Mouse (Mus musculus) stomach, embryonic 15.5 days (tissue): ENCODE results near the gene Vat1l. TPM values are rescaled to one million over a fixed set of nuclear protein-coding genes. Genes with fewer than 3 reads are reported as not detected.

Experiments used
- ATAC-seq: fragments of 200-750 bp; cut with Nextera tagmentation; 2 replicates; pipeline ENCODE4 v1.8.0; 2017; ENCODE audit warnings: low read depth, moderate number of reproducible peaks, moderate TSS enrichment; ENCODE audit not compliant: insufficient read depth, low FRiP score
- H3K27ac ChIP-seq: fragments of 300-500 bp; sonication (generic); 2 replicates; pipeline ENCODE4 v1.5.1; 2015; ENCODE audit warnings: mild to moderate bottlenecking, inconsistent platforms
- H3K27me3 ChIP-seq: fragments of 300-500 bp; sonication (generic); replicated peaks from 2 replicates; pipeline ENCODE4 v1.6.1; 2015; ENCODE audit warnings: inconsistent platforms
- H3K36me3 ChIP-seq: fragments of 300-500 bp; sonication (generic); 2 replicates; pipeline ENCODE4 v1.6.1; 2015; ENCODE audit warnings: inconsistent platforms
- H3K4me1 ChIP-seq: fragments of 300-500 bp; sonication (generic); 2 replicates; pipeline ENCODE4 v1.6.1; 2015; ENCODE audit warnings: inconsistent platforms
- H3K4me2 ChIP-seq: fragments of 300-500 bp; sonication (generic); 2 replicates; pipeline ENCODE4 v1.6.1; 2015; ENCODE audit warnings: mild to moderate bottlenecking, inconsistent platforms
- H3K4me3 ChIP-seq: fragments of 300-500 bp; sonication (generic); replicated peaks from 2 replicates; pipeline ENCODE4 v1.5.1; 2015; ENCODE audit warnings: inconsistent platforms
- H3K9ac ChIP-seq: fragments of 300-500 bp; sonication (generic); 2 replicates; pipeline ENCODE4 v1.6.1; 2015; ENCODE audit warnings: inconsistent platforms
- H3K9me3 ChIP-seq: fragments of 300-500 bp; sonication (generic); 2 replicates; pipeline ENCODE4 v1.6.1; 2016; ENCODE audit warnings: inconsistent platforms
- WGBS: fragments of 180-500 bp; shearing (Covaris S2); methylation state at CpG from one replicate; pipeline ENCODE4 v1.1.7; 2015; 5-methylcytosine and 5-hydroxymethylcytosine counted together
- polyA plus RNA-seq: library from polyadenylated mRNA; unstranded; fragments of >200 nt; fragmentation: Nextera tagmentation; extraction: Ambion mirVana; gene quantifications from 2 replicates; pipeline ENCODE4 v1.2.1, GENCODE M21; 2015

Gene Vat1l
- polyA plus RNA-seq, 1 experiment from 2014 or later = 3.5 TPM

DNA sequence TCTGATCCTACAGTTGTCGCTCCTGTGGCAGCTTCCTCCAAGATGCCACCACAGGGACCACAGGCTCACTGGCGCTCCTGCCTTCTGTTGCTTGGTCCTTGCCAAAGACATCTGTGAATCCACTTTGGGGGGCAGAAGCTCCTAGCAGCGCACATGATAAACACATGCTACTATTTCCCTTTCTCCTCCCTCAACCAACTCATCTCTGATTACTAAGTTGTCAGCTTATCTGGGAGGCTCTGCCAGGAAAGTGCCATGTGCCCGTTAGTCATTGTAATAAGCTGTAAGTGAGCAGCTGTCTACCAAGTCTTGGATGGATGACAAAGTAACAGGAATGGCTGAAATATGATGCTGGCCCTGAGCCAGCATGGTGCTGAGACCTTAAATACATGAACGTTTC, 100.9 kb downstream of the Vat1l start:
- H3K36me3 ChIP-seq = no peaks in the 10 kb centered on the region
- H3K9ac ChIP-seq = no peak overlapping the region
- H3K4me1 ChIP-seq = no peaks in the 10 kb centered on the region
- no peak for ATAC-seq
- no peaks in the 10 kb centered on the region for H3K27me3 ChIP-seq
- H3K9me3 ChIP-seq = no peaks in the 10 kb centered on the region
- no peak overlapping the region for H3K27ac ChIP-seq
- no peak overlapping the region for H3K4me3 ChIP-seq
- 73% methylated on average over 5 of the region's 5 CpGs for WGBS
- no peak overlapping the region for H3K4me2 ChIP-seq

GRCm38 (mm10) chr8:114314669-114315325, 109.4 kb downstream of the Vat1l start:
- Histone ChIP-seq H3K4me2 (no peak overlapping the region), H3K9me3 (no peaks in the 10 kb centered on the region), H3K27me3 (no peaks in the 10 kb centered on the region), H3K4me3 (no peak overlapping the region), H3K4me1 (no peaks in the 10 kb centered on the region), H3K27ac (no peak overlapping the region), H3K9ac (no peak overlapping the region), H3K36me3 (no peaks in the 10 kb centered on the region)
- no peak for ATAC-seq
- WGBS = 39% methylated on average over 5 of the region's 5 CpGs

GRCm38 (mm10) chr8:114318161-114318560, 112.7 kb downstream of the Vat1l start:
- H3K4me3 ChIP-seq = no peak overlapping the region
- no peak overlapping the region for H3K27ac ChIP-seq
- WGBS = 78% methylated on average over 4 of the region's 4 CpGs
- H3K27me3 ChIP-seq = no peaks in the 10 kb centered on the region
- no peaks in the 10 kb centered on the region for H3K36me3 ChIP-seq
- no peak overlapping the region for H3K4me2 ChIP-seq
- no peaks in the 10 kb centered on the region for H3K9me3 ChIP-seq
- ATAC-seq = no peak
- no peak overlapping the region for H3K9ac ChIP-seq
- H3K4me1 ChIP-seq = no peaks in the 10 kb centered on the region

DNA sequence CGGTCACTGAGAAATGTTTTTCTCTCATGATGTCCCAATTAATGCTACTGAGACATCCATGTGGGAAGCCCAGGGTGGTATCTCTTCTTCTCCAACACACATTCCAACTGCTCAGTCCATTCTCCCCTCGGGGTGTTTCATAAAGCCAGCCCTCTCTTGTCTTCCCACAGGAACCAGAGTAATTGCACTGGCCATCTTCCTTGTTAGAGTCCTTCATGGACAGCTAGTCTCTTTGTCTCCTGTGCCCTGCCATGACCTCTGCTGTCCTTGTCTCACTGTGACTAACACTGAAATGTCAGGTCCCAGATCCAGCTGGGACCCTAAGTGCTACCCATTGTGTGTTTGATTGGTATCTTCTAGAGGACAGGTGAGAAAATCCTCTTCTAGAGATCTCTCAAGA, 116.7 kb downstream of the Vat1l start:
- 79% methylated on average over 2 of the region's 2 CpGs for WGBS
- H3K4me1 ChIP-seq = no peaks in the 10 kb centered on the region
- H3K4me3 ChIP-seq = no peak overlapping the region
- H3K27me3 ChIP-seq = no peaks in the 10 kb centered on the region
- no peak for ATAC-seq
- no peak overlapping the region for H3K27ac ChIP-seq
- no peak overlapping the region for H3K4me2 ChIP-seq
- H3K36me3 ChIP-seq = no peaks in the 10 kb centered on the region
- no peak overlapping the region for H3K9ac ChIP-seq
- H3K9me3 ChIP-seq = no peaks in the 10 kb centered on the region

- no peak for ATAC-seq
- H3K9me3 ChIP-seq = no peaks in the 10 kb centered on the region
- no peak overlapping the region for H3K4me2 ChIP-seq
- H3K9ac ChIP-seq = no peak overlapping the region
- H3K4me1 ChIP-seq = no peaks in the 10 kb centered on the region
- no peaks in the 10 kb centered on the region for H3K27me3 ChIP-seq
- H3K4me3 ChIP-seq = no peak overlapping the region
- H3K36me3 ChIP-seq = no peaks in the 10 kb centered on the region
- WGBS = 67% methylated on average over 5 of the region's 5 CpGs
- no peak overlapping the region for H3K27ac ChIP-seq
These were observed 126.5 kb downstream of the Vat1l start for GRCm38 (mm10) chr8:114331928-114332327.

DNA sequence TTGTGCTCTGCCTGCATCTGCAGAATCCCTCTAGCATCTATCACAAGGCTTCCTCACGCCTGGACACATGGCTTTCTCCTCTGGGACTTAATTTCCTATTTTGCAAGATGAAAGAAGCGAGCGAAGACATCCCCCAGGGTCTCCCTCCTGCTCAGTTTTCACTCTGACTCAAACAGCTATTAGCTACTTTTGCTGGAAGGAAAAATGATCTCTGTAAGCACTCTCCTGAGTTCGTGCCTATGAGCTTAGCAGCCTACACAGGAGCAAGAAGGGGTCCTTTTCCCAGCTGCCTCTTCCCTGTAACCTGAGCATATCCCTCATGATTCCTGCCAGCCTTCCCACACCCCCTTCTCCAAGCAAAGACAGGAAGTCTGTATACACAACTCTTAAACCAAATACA, 127.5 kb downstream of the Vat1l start:
- no peak for ATAC-seq
- WGBS = 48% methylated on average over 4 of the region's 4 CpGs

GRCm38 (mm10) chr8:114335721-114336120, 130.3 kb downstream of the Vat1l start:
- H3K4me2 ChIP-seq = no peak overlapping the region
- WGBS = 62% methylated on average over 8 of the region's 8 CpGs
- H3K36me3 ChIP-seq = no peaks in the 10 kb centered on the region
- H3K27ac ChIP-seq = no peak overlapping the region
- H3K27me3 ChIP-seq = no peaks in the 10 kb centered on the region
- no peak overlapping the region for H3K4me3 ChIP-seq
- H3K9me3 ChIP-seq = no peaks in the 10 kb centered on the region
- H3K4me1 ChIP-seq = no peaks in the 10 kb centered on the region
- ATAC-seq = no peak
- H3K9ac ChIP-seq = no peak overlapping the region

More for the DNA sequence above, 127.5 kb downstream of the Vat1l start:
- H3K27ac ChIP-seq = no peak overlapping the region
- no peaks in the 10 kb centered on the region for H3K9me3 ChIP-seq
- no peak overlapping the region for H3K4me3 ChIP-seq
- no peaks in the 10 kb centered on the region for H3K36me3 ChIP-seq
- no peaks in the 10 kb centered on the region for H3K27me3 ChIP-seq
- no peaks in the 10 kb centered on the region for H3K4me1 ChIP-seq
- no peak overlapping the region for H3K9ac ChIP-seq
- H3K4me2 ChIP-seq = no peak overlapping the region

GRCm38 (mm10) chr8:114342276-114342675, 136.9 kb downstream of the Vat1l start:
- Histone ChIP-seq H3K27ac (no peak overlapping the region), H3K9ac (no peak overlapping the region), H3K27me3 (no peaks in the 10 kb centered on the region), H3K4me3 (no peak overlapping the region), H3K36me3 (no peaks in the 10 kb centered on the region), H3K4me1 (no peaks in the 10 kb centered on the region), H3K9me3 (no peaks in the 10 kb centered on the region), H3K4me2 (no peak overlapping the region)
- WGBS = 58% methylated on average over 5 of the region's 5 CpGs
- no peak for ATAC-seq

DNA sequence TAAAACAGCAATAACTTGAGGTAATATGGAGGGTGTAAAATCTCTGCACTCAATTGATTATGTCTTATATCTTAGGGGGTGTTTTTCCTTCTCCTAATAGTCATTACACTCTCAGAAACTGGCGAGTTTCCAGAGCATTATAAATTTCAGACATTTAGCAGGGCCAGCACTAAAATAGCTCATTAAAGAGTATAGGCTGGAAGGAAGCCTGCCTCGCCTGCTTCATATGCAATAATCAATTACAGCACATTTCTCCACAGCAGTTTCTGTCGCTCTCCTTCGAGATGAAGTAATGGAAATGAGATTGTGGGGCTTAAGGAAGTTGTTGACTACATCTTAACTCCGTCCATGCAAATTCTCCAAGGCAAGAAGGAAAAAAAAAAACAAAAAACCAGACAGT, 139.4 kb downstream of the Vat1l start:
- no peak for ATAC-seq
- WGBS = 53% methylated on average over 5 of the region's 5 CpGs
- no peak overlapping the region for H3K27ac ChIP-seq
- H3K9ac ChIP-seq = no peak overlapping the region
- H3K27me3 ChIP-seq = no peaks in the 10 kb centered on the region
- H3K4me2 ChIP-seq = no peak overlapping the region
- H3K36me3 ChIP-seq = no peaks in the 10 kb centered on the region
- no peak overlapping the region for H3K4me3 ChIP-seq
- H3K9me3 ChIP-seq = no peaks in the 10 kb centered on the region
- H3K4me1 ChIP-seq = no peaks in the 10 kb centered on the region

DNA sequence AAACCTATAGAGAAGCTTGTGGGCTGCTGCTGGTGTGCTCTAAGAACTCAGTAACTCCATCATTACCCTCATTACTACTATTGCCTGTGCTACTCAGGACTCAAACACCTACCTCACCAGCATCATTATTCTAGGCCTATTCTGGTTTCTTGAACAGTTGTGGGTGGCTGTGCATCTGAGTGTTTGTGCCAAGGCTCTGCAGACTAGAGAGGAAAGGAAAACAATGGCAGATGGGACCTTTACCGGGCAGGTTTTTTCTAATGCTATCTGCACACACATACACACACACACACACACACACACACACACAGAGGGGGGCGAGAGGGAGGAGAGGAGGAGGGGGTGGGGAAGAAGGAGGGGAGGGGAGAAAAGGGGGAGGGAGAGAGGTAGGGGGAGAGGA, 140.6 kb downstream of the Vat1l start:
- no peak overlapping the region for H3K27ac ChIP-seq
- 85% methylated on average over 2 of the region's 2 CpGs for WGBS
- no peak overlapping the region for H3K4me2 ChIP-seq
- H3K4me3 ChIP-seq = no peak overlapping the region
- no peaks in the 10 kb centered on the region for H3K27me3 ChIP-seq
- no peaks in the 10 kb centered on the region for H3K36me3 ChIP-seq
- H3K4me1 ChIP-seq = no peaks in the 10 kb centered on the region
- no peak for ATAC-seq
- H3K9me3 ChIP-seq = no peaks in the 10 kb centered on the region
- H3K9ac ChIP-seq = no peak overlapping the region

DNA sequence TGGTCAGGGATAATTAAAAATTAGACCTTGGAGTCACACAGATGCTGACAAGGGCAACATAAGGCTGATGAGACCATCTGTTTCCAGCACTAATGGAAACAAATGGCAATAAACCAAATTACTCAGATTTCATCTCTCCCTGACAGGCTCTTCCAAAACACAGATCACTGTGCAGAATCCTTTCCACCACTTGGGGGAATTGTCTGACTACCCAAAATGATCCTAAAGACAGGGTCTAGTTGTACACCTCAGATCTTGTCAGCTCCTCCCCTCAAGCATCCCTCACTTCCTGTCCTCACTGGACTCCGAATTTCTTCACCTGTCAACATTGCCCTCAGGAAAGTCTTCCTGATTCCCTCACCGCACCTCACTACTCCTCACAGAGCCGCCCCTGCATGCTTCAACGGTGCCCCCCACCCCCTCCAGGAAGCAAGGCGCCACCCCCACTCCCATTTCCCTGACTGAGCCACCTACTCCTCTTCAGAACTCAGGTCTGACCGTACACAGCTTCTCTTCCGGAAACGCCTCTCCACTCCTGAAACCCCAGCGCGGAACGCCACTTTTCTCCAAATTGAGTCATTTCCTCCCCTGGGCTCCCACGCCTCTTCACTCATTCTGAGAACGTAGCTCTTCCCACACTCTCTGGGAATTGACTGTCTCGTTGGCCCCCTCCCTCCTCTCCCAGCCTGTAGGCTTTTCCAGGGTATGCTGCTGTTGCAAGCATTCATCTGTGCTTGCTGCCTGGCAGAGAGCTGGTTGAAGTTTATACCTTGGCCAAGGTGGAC, 146.4 kb downstream of the Vat1l start:
- no peak overlapping the region for H3K4me3 ChIP-seq
- H3K9me3 ChIP-seq = no peaks in the 10 kb centered on the region
- ATAC-seq = no peak
- no peak overlapping the region for H3K27ac ChIP-seq
- H3K4me1 ChIP-seq = no peaks in the 10 kb centered on the region
- no peaks in the 10 kb centered on the region for H3K27me3 ChIP-seq
- no peak overlapping the region for H3K9ac ChIP-seq
- no peaks in the 10 kb centered on the region for H3K36me3 ChIP-seq
- H3K4me2 ChIP-seq = peak overlapping the region; percentile 37
- WGBS = 52% methylated on average over 14 of the region's 14 CpGs

DNA sequence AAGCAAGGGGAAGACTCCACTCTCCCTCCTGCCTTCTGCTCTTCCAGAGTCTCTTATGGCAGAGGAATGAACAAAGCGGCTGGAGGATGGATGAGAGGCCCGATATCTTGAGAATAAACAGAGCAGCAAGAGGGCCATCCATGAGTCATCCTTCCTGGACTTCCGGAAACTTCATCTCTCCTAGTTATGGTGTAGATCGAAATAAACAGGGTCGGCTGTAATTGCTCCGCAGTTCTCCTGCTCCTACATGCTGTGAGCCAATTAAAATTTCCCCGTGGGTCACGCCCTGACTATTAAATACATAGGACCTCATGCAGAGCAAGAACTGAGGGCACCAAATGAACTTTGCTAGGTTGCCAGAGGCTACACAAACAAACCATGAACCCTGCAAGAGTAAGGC, 155.1 kb downstream of the Vat1l start:
- no peak for ATAC-seq

More for the DNA sequence above, 155.1 kb downstream of the Vat1l start:
- 48% methylated on average over 8 of the region's 8 CpGs for WGBS
- no peaks in the 10 kb centered on the region for H3K27me3 ChIP-seq
- H3K4me2 ChIP-seq = no peak overlapping the region
- no peaks in the 10 kb centered on the region for H3K36me3 ChIP-seq
- H3K9ac ChIP-seq = no peak overlapping the region
- H3K4me3 ChIP-seq = no peak overlapping the region
- no peaks in the 10 kb centered on the region for H3K4me1 ChIP-seq
- no peak overlapping the region for H3K27ac ChIP-seq
- no peaks in the 10 kb centered on the region for H3K9me3 ChIP-seq
